Mouse (Mus musculus) ovary, adult 18-20 months (tissue): ENCODE measurements at regions not wholly inside any gene's neighbourhood (a gene's known extent, or its start where the extent isn't known, plus 50 kb on each side); places are given as distances from the start of the nearest gene placed in this dataset.
A peak's percentile ranks its signal among the peaks of the same experiment; 100 is the strongest.

Experiments
- DNase-seq: peaks from one replicate; pipeline ENCODE4 v3.0.0; 2022; ENCODE audit warnings: low spot score, mixed read lengths

DNA sequence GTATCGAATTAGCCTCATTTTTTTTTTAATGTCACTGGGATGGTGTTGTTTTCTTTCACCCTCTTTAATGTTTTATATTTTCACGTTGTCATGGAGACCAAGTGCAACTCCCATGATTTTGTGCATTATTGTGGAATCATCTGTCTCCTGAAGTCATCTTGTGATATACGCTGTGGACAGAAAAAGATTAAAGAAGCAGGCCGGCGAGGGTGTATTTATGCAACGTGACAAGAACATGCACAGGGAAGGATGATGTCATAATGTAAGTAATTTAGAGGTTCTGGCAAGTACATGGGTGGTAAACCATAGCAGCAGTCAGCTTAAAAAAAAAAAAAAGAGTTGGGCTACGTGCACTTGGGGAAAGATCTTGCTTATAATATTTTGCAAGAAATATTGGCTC is 674.7 kb upstream of the Sox9 start:
- DNase-seq, result no peak

GRCm38 (mm10) chr11:112121026-112121425 is 661.0 kb upstream of the Sox9 start:
- no peak for DNase-seq

GRCm38 (mm10) chr11:112121831-112122230 is 660.2 kb upstream of the Sox9 start:
- DNase-seq, result no peak

DNA sequence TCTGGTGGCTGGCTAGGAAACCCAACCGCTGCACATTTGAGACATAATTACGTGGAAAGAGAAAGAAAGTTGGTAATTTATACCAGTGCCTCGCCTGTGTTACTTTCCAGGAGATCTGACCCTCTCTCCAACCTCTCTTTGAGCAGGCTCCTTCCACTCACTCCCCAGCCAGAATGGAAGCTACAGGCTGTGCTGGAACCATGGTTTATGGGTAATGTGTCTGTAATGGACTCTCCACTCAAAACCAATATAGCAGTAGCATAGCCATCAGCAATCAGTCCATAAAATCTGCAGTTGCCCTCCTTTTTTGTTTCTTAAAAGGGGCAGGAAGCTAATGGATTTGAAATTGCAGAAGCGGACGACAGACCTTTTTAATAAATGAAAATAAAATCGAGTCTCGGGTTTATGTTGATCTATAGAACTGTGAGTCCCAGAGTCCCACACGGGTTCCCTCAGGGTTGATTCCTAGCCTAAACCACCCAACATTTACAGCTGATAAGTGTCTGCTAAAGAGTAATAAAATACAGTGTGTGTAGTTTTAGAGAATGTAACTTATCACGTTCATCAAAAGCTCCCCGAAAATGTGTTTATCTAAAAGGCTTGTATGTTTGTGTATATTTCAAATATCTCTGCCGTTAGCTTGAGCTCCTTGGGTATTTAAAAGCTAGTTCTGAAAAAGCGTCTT is 656.6 kb upstream of the Sox9 start:
- DNase-seq, result no peak

- DNase-seq, result no peak
Measured at GRCm38 (mm10) chr11:112130090-112130489, 651.9 kb upstream of the Sox9 start.

GRCm38 (mm10) chr11:112137401-112138020 is 644.5 kb upstream of the Sox9 start:
- DNase-seq, result no peak

GRCm38 (mm10) chr11:112140058-112140457 is 642.0 kb upstream of the Sox9 start:
- DNase-seq, result no peak

- DNase-seq, result no peak
Measured at GRCm38 (mm10) chr11:112140495-112140894, 641.5 kb upstream of the Sox9 start.

- no peak for DNase-seq
Measured at GRCm38 (mm10) chr11:112140912-112141311, 641.1 kb upstream of the Sox9 start.

DNA sequence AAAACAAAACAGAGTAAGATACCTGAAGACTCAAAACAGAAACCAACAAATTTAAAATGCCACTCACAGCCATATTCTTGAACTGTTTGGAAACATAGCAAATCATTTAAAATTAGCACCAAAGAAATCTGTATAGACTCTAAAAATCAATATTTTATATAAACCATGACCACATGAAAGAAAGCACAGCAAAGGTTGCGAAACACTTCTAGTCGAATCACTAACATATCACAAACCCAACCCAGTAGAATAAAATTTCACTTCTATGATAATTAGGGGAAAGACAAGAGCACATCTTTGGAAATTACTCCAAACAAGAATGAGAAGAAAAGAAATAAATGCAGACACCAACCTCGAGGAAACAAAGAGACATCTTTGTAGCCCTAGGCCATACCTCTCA is 630.0 kb upstream of the Sox9 start:
- DNase-seq, result no peak

DNA sequence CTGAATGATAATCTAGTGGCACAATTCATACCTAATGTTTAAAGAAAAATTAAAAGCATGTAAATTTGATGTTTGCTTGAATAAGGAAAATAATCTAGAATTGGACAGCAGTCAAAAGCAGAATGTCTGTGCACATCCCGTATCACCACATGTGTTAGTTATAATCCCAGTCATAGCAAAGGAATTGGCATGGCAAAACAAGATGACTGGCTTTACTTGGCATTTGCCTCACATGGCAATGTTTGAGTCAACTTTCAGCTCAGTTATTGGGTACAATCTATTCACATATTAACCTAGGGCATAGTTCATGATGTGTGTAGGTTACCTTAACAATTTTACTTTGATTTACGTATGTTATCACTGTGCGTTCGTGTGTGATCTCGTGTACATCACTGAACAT is 628.8 kb upstream of the Sox9 start:
- no peak for DNase-seq

DNA sequence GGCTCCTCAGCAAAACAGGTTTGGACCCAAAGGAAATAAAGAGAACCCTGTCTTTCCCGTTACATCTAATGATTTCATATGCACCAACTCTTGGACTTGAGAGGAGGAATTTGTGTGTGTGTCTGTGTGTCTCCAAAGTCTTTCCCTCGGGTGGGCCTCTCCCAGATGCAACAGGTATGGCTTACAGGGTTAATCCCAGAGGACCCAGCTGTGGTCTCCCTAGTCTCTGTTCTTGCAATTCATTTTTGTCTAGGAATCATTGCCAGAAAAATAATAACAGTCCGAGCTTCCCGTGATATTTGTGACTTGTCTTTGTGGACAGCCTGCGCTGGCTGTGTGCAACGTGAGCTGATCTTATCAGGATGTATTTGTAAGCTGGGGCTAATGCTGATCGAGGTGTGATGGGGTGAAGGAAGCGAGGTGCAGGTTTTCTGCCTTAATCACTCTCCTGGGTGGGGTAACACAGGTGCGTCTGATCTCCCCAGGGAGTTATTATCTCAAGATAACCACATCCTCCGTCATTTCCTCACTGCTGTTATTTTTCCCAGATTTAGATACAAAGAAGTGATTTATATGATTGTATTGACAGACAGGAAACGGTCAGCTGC is 627.2 kb upstream of the Sox9 start:
- DNase-seq, result no peak

GRCm38 (mm10) chr11:112155339-112155955 is 626.6 kb upstream of the Sox9 start:
- DNase-seq, result no peak

DNA sequence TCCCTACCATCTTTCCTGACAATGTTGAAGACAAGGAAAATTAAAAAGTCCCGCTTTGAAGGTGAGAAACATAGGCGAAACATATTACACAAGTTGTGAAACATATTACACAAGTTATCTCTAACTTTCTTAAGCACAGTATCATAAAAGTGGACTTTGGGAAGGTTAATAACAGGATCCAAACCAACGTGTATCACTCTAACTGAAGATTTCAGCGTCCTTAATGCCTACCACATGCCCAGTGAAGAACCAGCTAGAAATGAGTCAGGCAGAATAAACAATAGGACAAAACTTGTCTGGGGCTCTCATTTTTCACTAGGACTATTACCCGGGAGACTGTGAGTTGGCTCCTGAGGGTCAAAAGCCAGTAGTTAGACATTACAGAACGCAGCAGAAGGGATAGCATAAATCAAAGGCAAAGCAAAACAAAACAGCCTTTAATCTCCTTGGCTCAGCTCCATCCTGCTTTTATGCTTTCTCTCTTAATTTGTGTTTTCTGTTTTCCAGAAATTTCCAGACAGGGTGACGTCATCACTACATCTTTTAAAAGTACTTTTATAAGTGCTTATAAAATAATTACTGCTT is 618.3 kb upstream of the Sox9 start:
- DNase-seq, result no peak

GRCm38 (mm10) chr11:112173585-112173984 is 608.4 kb upstream of the Sox9 start:
- DNase-seq, result no peak

DNA sequence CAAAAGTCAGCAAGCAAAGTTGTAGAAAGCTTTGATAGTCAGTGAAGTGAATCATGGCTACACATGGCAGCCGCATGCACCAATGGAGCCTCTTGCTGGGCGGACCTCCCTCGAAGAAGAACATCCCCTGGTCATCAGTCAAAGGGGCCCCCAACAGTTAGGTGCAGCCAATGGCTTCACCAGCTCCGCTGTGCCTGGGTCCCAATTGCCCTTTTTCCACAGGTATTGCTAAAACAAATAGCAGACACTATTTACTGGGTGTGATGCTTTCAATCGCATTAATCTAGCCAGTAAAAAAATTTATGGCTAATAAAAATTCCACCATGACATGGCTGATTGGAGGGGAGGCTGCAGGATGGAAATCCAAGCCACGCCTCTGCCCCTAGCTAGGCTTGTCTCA is 606.7 kb upstream of the Sox9 start:
- no peak for DNase-seq

DNA sequence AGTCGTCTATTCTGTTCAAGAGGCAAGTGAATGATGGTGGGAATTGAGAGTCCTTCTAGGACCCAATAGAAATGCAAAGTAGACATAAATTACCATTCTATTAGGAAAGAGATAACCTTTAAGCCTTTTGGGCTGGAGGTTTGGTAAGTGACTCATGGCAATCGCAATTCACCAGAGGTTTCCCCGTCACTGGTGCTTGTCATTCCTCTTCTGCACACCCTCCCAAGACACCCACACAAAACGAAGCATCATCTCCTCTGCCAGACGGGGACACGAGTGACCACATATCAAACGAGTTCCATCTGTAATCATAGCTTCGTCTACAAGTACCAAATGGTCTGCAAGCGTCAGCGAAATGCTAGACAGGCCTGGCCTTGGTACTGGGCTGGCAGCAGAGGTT is 601.4 kb upstream of the Sox9 start:
- DNase-seq, result no peak

DNA sequence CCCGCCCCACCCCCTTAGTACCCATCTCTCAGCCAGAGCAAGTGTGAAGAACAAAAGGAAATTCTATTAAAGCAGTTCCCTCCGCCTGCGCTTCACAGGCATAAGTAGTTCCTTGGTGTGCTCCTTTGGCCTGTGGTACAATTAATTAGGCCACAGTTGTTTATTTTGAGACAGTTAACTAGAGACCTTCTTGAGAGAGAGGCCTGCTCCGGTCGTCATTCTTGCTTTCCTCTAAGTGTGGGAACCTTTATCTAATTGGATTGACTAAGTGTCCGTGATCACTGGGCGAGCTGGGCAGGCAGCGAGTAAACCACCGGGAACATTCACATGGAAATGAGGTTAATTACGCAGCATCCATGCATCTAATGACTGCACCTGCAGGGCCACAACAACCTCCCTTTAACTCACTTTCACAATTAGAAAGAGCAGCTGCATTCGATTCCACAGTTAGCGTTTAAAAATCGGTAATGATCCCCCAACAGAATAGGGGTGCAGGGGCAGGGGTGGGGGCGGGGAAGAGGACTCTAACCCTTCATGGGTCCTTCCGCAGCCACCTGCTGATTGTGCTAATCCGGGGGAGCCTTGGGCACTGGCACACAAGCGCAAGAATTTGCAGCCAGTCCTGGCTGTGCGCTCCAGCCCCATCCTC is 584.3 kb upstream of the Sox9 start:
- no peak for DNase-seq

GRCm38 (mm10) chr11:112204561-112204960 is 577.5 kb upstream of the Sox9 start:
- DNase-seq, result no peak

GRCm38 (mm10) chr11:112209414-112209813 is 572.6 kb upstream of the Sox9 start:
- peak; percentile 7 for DNase-seq

GRCm38 (mm10) chr11:112219046-112219720 is 562.8 kb upstream of the Sox9 start:
- DNase-seq, result no peak
